Mouse (Mus musculus): ENCODE data around the gene Adamts6. TPM values are rescaled to one million over a fixed set of nuclear protein-coding genes. Genes with fewer than 3 reads are reported as not detected.

Adamts6 gene
- polyA plus RNA-seq (2016; fragmentation: Nextera tagmentation; extraction: Ambion mirVana): 2.0 and 2.2 TPM in 2 replicates

DNA sequence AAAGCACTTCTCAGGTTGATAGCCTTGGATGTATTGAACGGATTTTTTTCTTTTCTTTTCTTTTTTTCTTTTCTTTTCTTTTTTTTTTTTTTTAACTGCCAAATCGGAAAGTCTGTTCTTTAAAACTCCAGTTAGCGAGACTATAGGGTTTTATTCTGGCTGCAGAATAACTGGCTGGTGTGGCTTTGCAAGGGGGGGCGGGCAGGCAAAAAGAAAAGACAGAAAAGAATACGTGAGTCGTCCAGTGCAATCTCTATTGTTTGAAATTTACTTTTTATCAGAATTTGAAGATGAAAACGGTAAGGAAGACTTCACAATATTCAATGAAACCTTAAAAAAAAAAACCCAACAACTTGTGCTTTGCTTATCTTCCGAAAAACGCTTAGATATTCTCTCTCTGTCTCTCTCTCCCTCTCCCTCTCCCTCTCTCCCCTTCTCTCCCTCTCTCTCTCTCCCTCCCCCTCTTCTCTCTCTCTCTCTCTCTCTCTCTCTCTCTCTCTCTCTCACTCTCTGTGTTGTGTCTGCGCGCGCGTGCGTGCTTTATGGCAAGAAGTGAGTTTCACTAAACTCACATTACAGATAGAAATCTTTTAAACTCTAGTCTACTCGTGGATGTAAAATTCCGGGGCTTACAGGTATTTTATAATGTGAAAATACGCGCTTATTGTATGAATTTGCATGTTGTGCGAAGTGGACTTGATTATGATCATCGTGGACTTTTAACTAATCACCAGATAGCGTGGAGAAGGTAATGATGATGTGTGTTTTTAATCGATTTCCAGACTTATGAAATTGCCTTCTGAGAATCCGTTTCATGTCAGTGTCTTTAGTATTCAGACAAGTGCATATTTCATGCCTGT is at the start of gene Adamts6:
Gene Adamts6, plus strand, starts transcription at position 470 of the 860 bp plus-strand sequence.
- no peaks in the 10 kb centered on the region for H3K9me3 ChIP-seq
- no peaks in the 10 kb centered on the region for H3K27me3 ChIP-seq (ENCODE audit: insufficient read depth, poor library complexity, severe bottlenecking)
- no peaks in the 10 kb centered on the region for H3K36me3 ChIP-seq
- under 1% methylated on average over 23 of the region's 23 CpGs for WGBS
- H3K27ac ChIP-seq: peak within 1 kb of the TSS; percentile 82
- H3K4me3 ChIP-seq: peak within 1 kb of the TSS; percentile 58
- peak; percentile 23 for DNase-seq (ENCODE audit: low spot score)
- peaks cover 23% of the 10 kb centered on the region for H3K4me1 ChIP-seq (replicated peaks)

DNA sequence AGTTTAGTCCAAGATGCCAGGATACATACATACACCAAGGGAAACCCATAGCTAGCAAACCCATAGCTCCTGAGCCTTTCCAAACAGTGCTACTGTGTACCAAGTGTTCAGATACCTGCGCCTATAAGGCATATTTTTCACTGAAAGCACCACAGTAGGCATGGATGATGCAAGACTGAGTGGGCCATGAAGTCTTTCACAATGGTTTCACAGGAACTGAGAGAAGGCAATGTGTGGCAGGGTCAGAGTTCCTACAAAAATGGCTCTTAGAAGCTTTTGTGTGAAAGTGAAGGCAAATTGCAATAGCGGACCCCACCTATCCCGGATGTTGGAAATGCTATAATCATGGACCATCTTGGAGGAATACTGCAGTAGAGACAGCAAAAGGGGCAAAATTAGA is 28.6 kb upstream of the Adamts6 start:
- Histone ChIP-seq H3K4me1 (replicated peaks) (no peaks in the 10 kb centered on the region), H3K4me3 (no peak overlapping the region), H3K27ac (no peak overlapping the region), H3K9me3 (no peaks in the 10 kb centered on the region; the same call in 1 of the 2 replicates), H3K27me3 (ENCODE audit: insufficient read depth, poor library complexity, severe bottlenecking) (no peaks in the 10 kb centered on the region), H3K36me3 (no peaks in the 10 kb centered on the region)
- no peak for DNase-seq (ENCODE audit: low spot score)
- 94% methylated on average over 3 of the region's 3 CpGs for WGBS

DNA sequence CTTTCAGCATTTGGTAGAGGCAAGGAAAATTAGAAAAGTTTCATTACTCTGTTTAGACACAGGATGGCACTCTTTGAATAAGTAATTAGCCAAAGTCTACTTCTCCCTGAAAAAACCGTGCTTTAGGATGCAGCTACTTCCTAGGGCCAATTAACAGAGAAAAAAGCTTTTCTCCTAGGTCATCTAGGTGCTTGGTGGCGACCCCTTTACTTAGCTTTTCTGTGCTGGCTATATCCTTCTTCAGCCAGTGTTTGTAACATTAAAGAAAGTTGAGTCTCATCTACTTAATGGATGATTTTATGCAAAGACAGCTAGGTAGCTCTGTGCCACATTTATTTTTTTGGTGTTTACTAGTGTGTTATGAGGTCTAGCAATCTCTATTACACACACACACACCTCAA is 2.6 kb upstream of the Adamts6 start:
- no peak overlapping the region for H3K4me3 ChIP-seq
- H3K4me1 ChIP-seq (replicated peaks): peaks cover 23% of the 10 kb centered on the region
- 4% methylated on average over 2 of the region's 2 CpGs for WGBS
- no peaks in the 10 kb centered on the region for H3K36me3 ChIP-seq
- DNase-seq (ENCODE audit: low spot score): no peak
- no peak overlapping the region for H3K27ac ChIP-seq
- no peaks in the 10 kb centered on the region for H3K9me3 ChIP-seq
- H3K27me3 ChIP-seq (ENCODE audit: insufficient read depth, poor library complexity, severe bottlenecking): no peaks in the 10 kb centered on the region

DNA sequence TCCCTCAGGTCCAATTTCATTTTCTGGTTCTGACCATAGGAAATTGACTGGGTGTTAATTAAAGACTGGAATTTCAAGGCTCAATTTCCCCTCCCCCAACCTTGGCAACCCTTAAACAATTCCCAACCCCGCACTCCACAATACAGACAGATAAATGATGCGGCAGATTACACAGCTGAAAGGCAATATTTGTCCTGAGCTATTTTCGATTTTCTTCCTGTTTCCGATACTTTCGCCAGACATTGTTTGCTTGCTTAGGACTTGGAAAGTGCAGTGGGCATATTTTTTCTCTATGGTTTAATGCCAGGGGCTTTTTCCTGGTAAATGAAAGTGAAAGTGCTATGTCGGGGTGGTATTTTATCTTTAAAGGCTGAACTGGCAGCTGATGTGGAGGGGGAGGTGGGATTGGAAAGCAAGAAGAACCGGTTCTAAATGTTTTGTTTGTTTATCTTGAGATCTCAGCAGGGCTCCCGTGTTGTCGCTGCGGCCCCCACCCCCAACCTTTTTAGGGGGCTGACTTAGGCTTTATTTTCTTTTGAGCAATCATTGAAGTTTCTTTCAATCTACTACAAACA is 1.8 kb upstream of the Adamts6 start:
- peaks cover 23% of the 10 kb centered on the region for H3K4me1 ChIP-seq (replicated peaks)
- no peaks in the 10 kb centered on the region for H3K36me3 ChIP-seq
- no peaks in the 10 kb centered on the region for H3K27me3 ChIP-seq (ENCODE audit: insufficient read depth, poor library complexity, severe bottlenecking)
- H3K27ac ChIP-seq: peak overlapping the region; percentile 82
- peak overlapping the region; percentile 58 for H3K4me3 ChIP-seq
- DNase-seq (ENCODE audit: low spot score): peak; percentile 9
- WGBS: under 1% methylated on average over 10 of the region's 10 CpGs
- H3K9me3 ChIP-seq: no peaks in the 10 kb centered on the region

DNA sequence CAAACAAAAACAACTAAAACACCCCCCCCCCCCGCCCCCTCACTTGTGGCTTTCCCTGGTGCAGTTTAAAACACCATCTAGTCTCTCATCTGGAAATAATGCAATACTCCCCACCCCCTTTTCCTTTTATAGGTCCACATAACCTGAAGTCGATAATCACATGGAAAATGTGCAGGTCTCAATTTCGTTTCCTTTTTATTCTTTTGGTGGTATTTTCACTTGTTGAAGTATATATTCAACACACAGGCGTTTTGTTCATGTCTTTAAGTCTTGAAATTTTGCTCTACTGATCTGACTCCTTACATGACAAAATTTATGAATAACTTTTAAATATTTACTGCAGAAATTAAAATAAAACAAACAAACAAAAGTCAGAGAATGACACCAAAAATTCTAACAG is 1.3 kb upstream of the Adamts6 start:
- Histone ChIP-seq H3K36me3 (no peaks in the 10 kb centered on the region), H3K4me3 (peak overlapping the region; percentile 58), H3K4me1 (replicated peaks) (peaks cover 23% of the 10 kb centered on the region), H3K9me3 (no peaks in the 10 kb centered on the region), H3K27ac (peak overlapping the region; percentile 82), H3K27me3 (ENCODE audit: insufficient read depth, poor library complexity, severe bottlenecking) (no peaks in the 10 kb centered on the region)
- WGBS: under 1% methylated on average over 4 of the region's 4 CpGs
- no peak for DNase-seq (ENCODE audit: low spot score)

DNA sequence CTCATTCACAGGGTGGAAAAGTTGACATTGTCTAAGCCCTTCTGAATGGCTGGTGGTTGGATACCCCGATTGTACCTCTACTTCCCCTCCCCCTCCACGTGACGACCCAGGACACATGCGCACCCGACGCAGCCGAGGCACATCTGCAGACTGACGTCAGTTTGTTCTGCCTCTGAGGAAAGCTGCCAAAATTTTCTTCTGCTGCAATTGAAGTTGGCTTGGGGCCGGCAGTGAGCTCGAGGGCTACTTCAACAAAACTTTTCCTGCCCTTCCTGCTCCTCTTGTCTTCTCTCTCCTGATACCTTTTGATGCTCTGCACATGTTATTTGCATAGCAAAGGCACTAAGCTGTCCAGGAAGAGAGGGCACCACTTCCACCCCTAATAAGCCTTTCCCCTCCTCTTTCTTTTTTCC is 732 bp upstream of the Adamts6 start:
- 0% methylated on average over 10 of the region's 10 CpGs for WGBS
- no peaks in the 10 kb centered on the region for H3K27me3 ChIP-seq (ENCODE audit: insufficient read depth, poor library complexity, severe bottlenecking)
- peaks cover 23% of the 10 kb centered on the region for H3K4me1 ChIP-seq (replicated peaks)
- peak; percentile 89 for DNase-seq (ENCODE audit: low spot score)
- H3K36me3 ChIP-seq: no peaks in the 10 kb centered on the region
- H3K9me3 ChIP-seq: no peaks in the 10 kb centered on the region
- H3K27ac ChIP-seq: peak overlapping the region; percentile 82
- peak overlapping the region; percentile 58 for H3K4me3 ChIP-seq

DNA sequence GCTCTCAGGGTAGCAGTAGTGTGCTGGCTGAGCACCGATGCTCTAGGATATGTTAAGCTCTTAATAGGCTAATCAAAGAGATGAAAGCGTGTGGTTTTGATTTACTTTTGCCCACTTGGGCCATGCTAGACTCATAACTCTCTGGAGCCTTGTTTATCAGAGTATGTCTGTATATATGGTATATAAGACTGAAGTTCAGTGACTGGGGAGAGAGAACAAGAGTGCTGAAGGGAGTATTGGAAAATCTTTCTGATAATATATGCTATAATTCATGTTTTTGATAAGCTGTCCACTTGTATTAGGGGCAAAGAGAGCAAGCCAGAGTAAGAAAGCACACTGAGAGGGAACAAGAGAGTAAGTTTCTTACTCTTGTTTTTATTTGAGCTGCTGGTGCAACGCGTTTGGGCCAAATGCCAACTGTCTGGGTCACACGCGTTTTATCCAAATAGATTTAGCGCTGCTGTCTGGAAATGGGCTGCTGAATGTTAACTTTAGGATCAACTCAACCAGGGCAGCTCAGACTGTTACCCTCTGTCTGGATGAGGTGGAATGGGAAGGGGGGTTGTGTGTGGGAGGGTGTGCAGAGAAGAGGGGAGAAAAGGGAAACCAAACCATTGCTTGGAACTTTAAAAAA is 708 bp downstream of the Adamts6 start:
- Histone ChIP-seq H3K4me1 (replicated peaks) (peaks cover 23% of the 10 kb centered on the region), H3K4me3 (peak overlapping the region; percentile 58), H3K36me3 (no peaks in the 10 kb centered on the region), H3K27me3 (ENCODE audit: insufficient read depth, poor library complexity, severe bottlenecking) (no peaks in the 10 kb centered on the region), H3K9me3 (no peaks in the 10 kb centered on the region), H3K27ac (peak overlapping the region; percentile 82)
- DNase-seq (ENCODE audit: low spot score): peak; percentile 18
- WGBS: 1% methylated on average over 7 of the region's 7 CpGs

DNA sequence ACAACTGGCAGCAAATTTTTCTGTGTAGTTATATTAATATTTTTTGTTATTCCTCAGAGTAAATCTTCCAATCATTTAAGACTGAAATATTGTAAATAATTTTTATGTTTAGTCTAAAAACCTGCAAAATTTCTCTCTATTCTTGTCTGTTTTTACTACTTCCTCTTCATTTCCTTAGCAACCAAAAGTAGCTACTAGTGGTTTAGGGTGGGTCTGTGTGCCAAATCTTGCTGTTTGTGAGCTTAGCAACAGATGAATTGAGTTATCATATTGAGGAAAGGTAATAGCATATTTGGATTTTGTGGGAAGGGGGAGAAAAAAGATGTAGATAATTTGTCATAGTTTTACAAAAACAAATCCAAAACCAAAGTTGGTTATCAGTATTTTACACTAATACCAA is 1.5 kb downstream of the Adamts6 start:
- Histone ChIP-seq H3K27me3 (ENCODE audit: insufficient read depth, poor library complexity, severe bottlenecking) (no peaks in the 10 kb centered on the region), H3K4me3 (peak overlapping the region; percentile 58), H3K4me1 (replicated peaks) (peaks cover 23% of the 10 kb centered on the region), H3K27ac (no peak overlapping the region), H3K36me3 (no peaks in the 10 kb centered on the region), H3K9me3 (no peaks in the 10 kb centered on the region)
- no peak for DNase-seq (ENCODE audit: low spot score)

DNA sequence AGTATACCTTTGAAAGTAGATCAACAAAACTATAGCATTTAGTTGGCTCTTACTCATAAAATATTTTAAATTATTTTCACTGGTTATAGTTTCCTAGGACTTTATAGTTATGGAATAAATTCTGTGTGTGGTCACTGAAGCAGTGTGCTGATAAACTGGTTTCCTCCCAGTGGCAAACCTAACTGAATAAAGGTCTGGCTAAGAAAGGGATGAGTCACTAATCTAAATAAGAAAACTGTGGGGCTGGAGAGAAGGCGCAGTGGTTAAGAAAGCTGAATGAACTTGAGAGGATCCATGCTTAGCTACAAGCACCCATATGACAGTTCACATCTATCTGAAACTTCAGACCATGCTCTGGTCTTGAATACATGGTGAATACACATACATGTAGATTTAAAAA is 7.8 kb downstream of the Adamts6 start:
- Histone ChIP-seq H3K9me3 (no peaks in the 10 kb centered on the region), H3K4me1 (replicated peaks) (no peaks in the 10 kb centered on the region), H3K27me3 (ENCODE audit: insufficient read depth, poor library complexity, severe bottlenecking) (no peaks in the 10 kb centered on the region), H3K36me3 (peaks cover 7% of the 10 kb centered on the region), H3K4me3 (no peak overlapping the region), H3K27ac (no peak overlapping the region)
- 94% methylated on average over 1 of the region's 1 CpGs for WGBS
- no peak for DNase-seq (ENCODE audit: low spot score)

DNA sequence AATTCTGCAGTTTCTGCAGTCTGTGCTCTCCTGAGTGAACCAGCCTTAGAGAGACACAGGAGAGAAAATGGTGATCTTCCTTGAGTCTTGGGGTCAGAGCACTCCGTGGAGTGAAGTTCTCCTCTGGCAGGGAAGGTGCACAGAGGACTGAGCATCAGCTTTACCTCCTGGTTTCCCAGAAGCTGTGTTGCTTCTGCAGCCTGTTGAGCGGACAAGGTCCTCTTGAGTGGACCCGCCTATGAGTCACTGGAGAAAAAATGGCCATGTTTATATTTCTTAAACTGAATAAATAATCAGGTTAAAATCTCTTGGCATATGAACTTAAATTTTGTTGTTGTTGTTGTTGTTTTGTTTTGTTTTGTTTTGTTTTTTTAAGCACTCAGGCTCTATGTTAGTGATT is 41.7 kb downstream of the Adamts6 start:
- no peak overlapping the region for H3K4me3 ChIP-seq
- 95% methylated on average over 3 of the region's 3 CpGs for WGBS

DNA sequence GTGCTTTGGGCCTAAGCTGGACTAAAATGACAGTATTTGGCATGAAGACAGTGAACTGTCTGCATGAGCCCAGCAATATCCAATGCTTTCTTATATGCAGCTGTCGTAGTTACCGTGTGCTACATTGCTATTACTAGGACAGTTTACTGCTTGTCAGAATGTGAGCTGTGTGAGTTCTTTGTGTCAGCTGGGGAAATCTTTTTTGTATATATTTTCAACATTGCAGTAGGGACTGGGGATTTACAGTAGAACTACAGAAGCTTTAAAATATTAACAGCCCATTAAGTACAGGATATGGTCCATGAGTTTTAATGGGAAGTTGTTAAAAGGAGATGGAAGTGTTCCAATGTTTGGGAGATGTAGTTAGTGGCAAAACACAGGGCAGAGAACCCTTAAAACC is 42.1 kb downstream of the Adamts6 start:
- no peak for DNase-seq (ENCODE audit: low spot score)
- H3K27me3 ChIP-seq (ENCODE audit: insufficient read depth, poor library complexity, severe bottlenecking): no peaks in the 10 kb centered on the region
- H3K36me3 ChIP-seq: peaks cover 6% of the 10 kb centered on the region; the same call in 1 of the 2 replicates
- no peak overlapping the region for H3K27ac ChIP-seq
- H3K9me3 ChIP-seq: no peaks in the 10 kb centered on the region
- H3K4me1 ChIP-seq (replicated peaks): no peaks in the 10 kb centered on the region
- H3K4me3 ChIP-seq: no peak overlapping the region
- WGBS: 95% methylated on average over 2 of the region's 2 CpGs

More for the DNA sequence above, 41.7 kb downstream of the Adamts6 start:
- Histone ChIP-seq H3K36me3 (peaks cover 6% of the 10 kb centered on the region; the same call in 1 of the 2 replicates), H3K27ac (no peak overlapping the region), H3K9me3 (no peaks in the 10 kb centered on the region), H3K27me3 (ENCODE audit: insufficient read depth, poor library complexity, severe bottlenecking) (no peaks in the 10 kb centered on the region), H3K4me1 (replicated peaks) (no peaks in the 10 kb centered on the region)
- no peak for DNase-seq (ENCODE audit: low spot score)

DNA sequence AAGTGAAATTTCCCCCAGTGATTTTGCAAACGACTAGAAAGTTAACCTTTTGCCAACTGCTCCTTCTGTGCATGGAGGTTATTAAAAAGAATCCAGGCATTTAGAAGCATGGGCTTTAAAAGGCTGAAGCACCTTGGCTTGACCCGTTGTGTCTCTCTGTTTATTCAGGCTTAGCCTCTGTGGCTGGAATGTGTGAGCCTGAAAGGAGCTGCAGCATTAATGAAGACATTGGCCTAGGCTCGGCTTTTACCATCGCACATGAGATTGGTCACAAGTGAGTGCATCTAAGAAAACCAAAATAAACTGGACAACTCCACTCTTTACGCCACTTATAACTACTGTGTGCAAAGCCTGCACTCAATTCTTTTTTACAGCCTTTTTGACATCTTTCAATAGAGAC is 65.0 kb downstream of the Adamts6 start:
- Histone ChIP-seq H3K27ac (no peak overlapping the region), H3K27me3 (ENCODE audit: insufficient read depth, poor library complexity, severe bottlenecking) (no peaks in the 10 kb centered on the region), H3K4me3 (no peak overlapping the region), H3K4me1 (replicated peaks) (0 out of 2 replicates have a peak, but pooled peaks cover 4% of the 10 kb centered on the region), H3K36me3 (0 out of 2 replicates have a peak, but pooled peaks cover 6% of the 10 kb centered on the region), H3K9me3 (no peaks in the 10 kb centered on the region)
- 48% methylated on average over 5 of the region's 5 CpGs for WGBS
- peak; percentile 5 for DNase-seq (ENCODE audit: low spot score)
